Mouse (Mus musculus): ENCODE results near the gene Terf2ip. TPM values are rescaled to one million over a fixed set of nuclear protein-coding genes. Genes with fewer than 3 reads are reported as not detected.

Terf2ip gene
- polyA plus RNA-seq, 1 experiment from 2014 or later, result 20.4 TPM

DNA sequence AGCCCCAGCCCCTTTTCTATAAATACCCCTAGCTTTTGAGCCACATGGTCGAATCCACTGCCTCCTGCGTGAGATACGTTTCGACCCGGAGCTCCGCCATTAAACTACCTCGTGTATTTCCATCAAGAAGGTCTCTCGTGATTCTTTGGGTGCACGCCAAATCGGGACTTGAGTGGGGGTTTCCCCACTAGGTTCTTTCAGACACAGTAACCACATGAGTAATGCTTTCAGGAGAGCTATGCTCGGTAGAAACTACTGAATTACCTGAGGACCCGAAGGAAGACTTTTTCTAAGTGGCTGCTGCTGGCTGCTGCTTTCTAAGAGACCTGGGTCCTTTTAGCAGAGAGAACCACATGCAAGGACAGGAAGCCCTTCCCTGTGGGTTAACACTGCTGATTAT, 37.1 kb upstream of the Terf2ip start:
- 94% methylated on average over 12 of the region's 12 CpGs for WGBS
- Histone ChIP-seq H3K4me1 (ENCODE audit: control insufficient read depth, insufficient read depth, low read length) (no peaks in the 10 kb centered on the region), H3K9ac (ENCODE audit: low read length) (no peak overlapping the region), H3K4me3 (replicated peaks; ENCODE audit: low read length) (no peak overlapping the region), H3K4me2 (ENCODE audit: low read depth, low read length) (no peak overlapping the region), H3K27me3 (ENCODE audit: control insufficient read depth, insufficient read depth, low read length) (no peaks in the 10 kb centered on the region), H3K9me3 (replicated peaks; ENCODE audit: control insufficient read depth, low read length) (0 out of 2 replicates have a peak, but pooled peaks cover 5% of the 10 kb centered on the region), H3K36me3 (ENCODE audit: control insufficient read depth, insufficient read depth, low read length) (0 out of 2 replicates have a peak, but pooled peaks cover 7% of the 10 kb centered on the region), H3K27ac (ENCODE audit: low read length) (no peak overlapping the region)
- no peak for ATAC-seq (ENCODE audit: insufficient read depth, low FRiP score)

DNA sequence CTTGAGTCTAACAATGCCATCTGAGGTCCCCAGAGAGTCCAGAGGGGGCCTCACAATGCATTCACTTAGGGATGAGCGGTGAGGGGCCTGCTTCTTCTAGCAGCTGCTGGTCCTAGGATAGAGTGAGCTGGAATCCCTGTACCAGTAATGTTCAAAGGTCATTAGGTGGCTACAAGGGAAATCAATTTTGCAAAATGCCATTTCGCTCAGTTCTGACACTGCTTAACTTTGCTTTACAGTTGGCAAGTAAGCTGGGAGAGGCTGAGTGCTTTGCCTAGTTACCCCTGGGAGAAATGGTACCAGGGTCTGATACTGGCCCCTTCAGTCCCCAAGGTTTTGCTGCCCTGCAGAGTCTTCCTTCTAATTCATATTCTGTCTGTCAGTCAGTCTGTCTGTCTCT, 35.5 kb upstream of the Terf2ip start:
- 89% methylated on average over 2 of the region's 2 CpGs for WGBS
- ATAC-seq (ENCODE audit: insufficient read depth, low FRiP score), result no peak
- Histone ChIP-seq H3K36me3 (ENCODE audit: control insufficient read depth, insufficient read depth, low read length) (0 out of 2 replicates have a peak, but pooled peaks cover 7% of the 10 kb centered on the region), H3K4me3 (replicated peaks; ENCODE audit: low read length) (no peak overlapping the region), H3K9ac (ENCODE audit: low read length) (no peak overlapping the region), H3K27me3 (ENCODE audit: control insufficient read depth, insufficient read depth, low read length) (no peaks in the 10 kb centered on the region), H3K4me1 (ENCODE audit: control insufficient read depth, insufficient read depth, low read length) (no peaks in the 10 kb centered on the region), H3K27ac (ENCODE audit: low read length) (no peak overlapping the region), H3K9me3 (replicated peaks; ENCODE audit: control insufficient read depth, low read length) (0 out of 2 replicates have a peak, but pooled peaks cover 5% of the 10 kb centered on the region), H3K4me2 (ENCODE audit: low read depth, low read length) (no peak overlapping the region)

DNA sequence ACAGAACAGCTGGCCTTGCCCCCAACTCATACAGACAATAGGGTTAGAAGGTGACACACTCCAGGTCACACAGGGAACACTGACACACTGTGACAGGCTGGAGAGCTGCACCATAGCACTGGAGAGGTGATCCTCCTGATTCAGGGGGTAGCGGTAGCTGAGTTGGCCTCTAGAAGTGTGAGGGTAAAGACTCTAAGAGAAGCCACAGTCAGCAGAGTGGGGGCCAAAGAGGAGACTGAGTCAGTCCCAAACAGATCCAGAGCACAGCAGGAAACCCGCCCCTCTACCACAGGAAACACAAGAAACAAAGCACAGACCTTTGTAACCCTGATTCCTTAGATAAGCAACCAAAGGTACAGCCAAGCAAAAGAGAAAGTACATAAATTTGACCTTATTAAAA, 34.9 kb upstream of the Terf2ip start:
- Histone ChIP-seq H3K4me3 (replicated peaks; ENCODE audit: low read length) (no peak overlapping the region), H3K27ac (ENCODE audit: low read length) (no peak overlapping the region), H3K4me2 (ENCODE audit: low read depth, low read length) (no peak overlapping the region), H3K9ac (ENCODE audit: low read length) (no peak overlapping the region), H3K36me3 (ENCODE audit: control insufficient read depth, insufficient read depth, low read length) (0 out of 2 replicates have a peak, but pooled peaks cover 7% of the 10 kb centered on the region), H3K9me3 (replicated peaks; ENCODE audit: control insufficient read depth, low read length) (0 out of 2 replicates have a peak, but pooled peaks cover 5% of the 10 kb centered on the region), H3K27me3 (ENCODE audit: control insufficient read depth, insufficient read depth, low read length) (no peaks in the 10 kb centered on the region), H3K4me1 (ENCODE audit: control insufficient read depth, insufficient read depth, low read length) (no peaks in the 10 kb centered on the region)
- WGBS, result 86% methylated on average over 2 of the region's 2 CpGs
- no peak for ATAC-seq (ENCODE audit: insufficient read depth, low FRiP score)

DNA sequence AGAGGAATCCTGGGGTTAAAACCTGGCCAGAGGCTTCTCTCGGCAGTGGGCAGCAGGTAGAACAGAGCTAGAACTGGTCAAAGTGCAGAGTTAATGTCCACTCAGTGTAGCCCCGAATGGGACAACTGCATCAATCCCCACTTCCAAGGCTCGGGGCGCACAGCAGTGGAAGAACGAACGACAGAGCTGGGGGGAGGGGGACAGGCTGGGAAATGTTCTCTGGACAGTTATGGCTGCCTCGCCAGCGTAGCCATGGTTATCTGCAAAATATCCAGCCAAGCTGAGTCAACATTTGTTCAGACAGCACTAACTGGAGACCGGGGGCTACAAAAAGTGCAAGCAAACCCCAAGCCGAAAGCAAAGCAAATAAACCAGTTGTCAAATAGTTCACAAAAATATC, 33.1 kb upstream of the Terf2ip start:
- no peak overlapping the region for H3K9ac ChIP-seq (ENCODE audit: low read length)
- 0 out of 2 replicates have a peak, but pooled peaks cover 5% of the 10 kb centered on the region for H3K9me3 ChIP-seq (replicated peaks; ENCODE audit: control insufficient read depth, low read length)

DNA sequence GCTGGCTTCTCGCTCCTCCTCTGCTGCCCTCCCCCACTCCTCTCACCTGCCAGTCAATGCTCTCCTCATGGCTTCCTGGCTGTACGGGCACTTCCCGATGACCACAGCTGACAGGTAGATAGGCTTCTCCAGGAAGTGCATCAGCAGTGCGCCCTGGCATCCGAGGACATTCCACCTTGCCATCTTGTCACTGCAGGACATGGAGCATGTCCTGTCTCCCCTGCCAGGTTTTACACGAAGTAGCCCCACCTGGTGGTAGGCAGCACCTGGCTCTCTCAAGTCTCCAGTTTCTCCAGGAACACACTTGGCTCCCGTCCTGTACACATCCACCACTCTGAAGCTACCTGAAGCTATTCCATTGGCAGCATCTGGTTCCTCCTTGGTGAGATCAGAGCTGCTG, 29.1 kb upstream of the Terf2ip start:
- H3K36me3 ChIP-seq (ENCODE audit: control insufficient read depth, insufficient read depth, low read length), result no peaks in the 10 kb centered on the region; the same call in 1 of the 2 replicates
- no peak overlapping the region for H3K27ac ChIP-seq (ENCODE audit: low read length)
- no peak overlapping the region for H3K4me2 ChIP-seq (ENCODE audit: low read depth, low read length)
- no peaks in the 10 kb centered on the region for H3K4me1 ChIP-seq (ENCODE audit: control insufficient read depth, insufficient read depth, low read length)
- no peaks in the 10 kb centered on the region for H3K27me3 ChIP-seq (ENCODE audit: control insufficient read depth, insufficient read depth, low read length)
- WGBS, result 74% methylated on average over 7 of the region's 7 CpGs
- H3K4me3 ChIP-seq (replicated peaks; ENCODE audit: low read length), result no peak overlapping the region
- no peak for ATAC-seq (ENCODE audit: insufficient read depth, low FRiP score)
- H3K9ac ChIP-seq (ENCODE audit: low read length), result no peak overlapping the region
- no peaks in the 10 kb centered on the region for H3K9me3 ChIP-seq (replicated peaks; ENCODE audit: control insufficient read depth, low read length)

More for the DNA sequence above, 33.1 kb upstream of the Terf2ip start:
- WGBS, result 68% methylated on average over 10 of the region's 10 CpGs
- Histone ChIP-seq H3K4me1 (ENCODE audit: control insufficient read depth, insufficient read depth, low read length) (no peaks in the 10 kb centered on the region), H3K36me3 (ENCODE audit: control insufficient read depth, insufficient read depth, low read length) (0 out of 2 replicates have a peak, but pooled peaks cover 6% of the 10 kb centered on the region), H3K27me3 (ENCODE audit: control insufficient read depth, insufficient read depth, low read length) (no peaks in the 10 kb centered on the region), H3K27ac (ENCODE audit: low read length) (no peak overlapping the region), H3K4me3 (replicated peaks; ENCODE audit: low read length) (no peak overlapping the region), H3K4me2 (ENCODE audit: low read depth, low read length) (no peak overlapping the region)
- ATAC-seq (ENCODE audit: insufficient read depth, low FRiP score), result no peak

DNA sequence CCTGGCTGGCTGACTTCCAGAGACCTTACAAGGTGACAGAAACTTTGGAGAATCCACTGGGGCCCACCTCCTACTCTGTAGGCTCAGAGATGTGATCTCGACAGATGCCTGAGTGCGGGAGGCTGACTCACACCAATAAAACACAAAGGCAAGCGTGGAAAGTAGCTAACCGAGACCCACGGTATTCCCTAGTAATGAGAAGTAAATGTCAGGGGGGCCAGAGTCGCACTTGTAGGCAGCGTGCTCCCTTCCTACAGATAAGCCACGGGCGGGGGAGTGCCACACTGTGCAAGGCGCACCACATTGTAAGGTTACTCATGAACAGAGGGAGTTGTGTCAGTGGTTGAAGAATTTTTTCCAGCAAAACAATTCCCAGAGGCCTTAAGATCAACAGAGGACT, 26.7 kb upstream of the Terf2ip start:
- ATAC-seq (ENCODE audit: insufficient read depth, low FRiP score), result no peak
- H3K27ac ChIP-seq (ENCODE audit: low read length), result no peak overlapping the region
- H3K4me3 ChIP-seq (replicated peaks; ENCODE audit: low read length), result no peak overlapping the region
- H3K27me3 ChIP-seq (ENCODE audit: control insufficient read depth, insufficient read depth, low read length), result no peaks in the 10 kb centered on the region
- 70% methylated on average over 10 of the region's 10 CpGs for WGBS
- H3K36me3 ChIP-seq (ENCODE audit: control insufficient read depth, insufficient read depth, low read length), result peaks cover 5% of the 10 kb centered on the region
- H3K4me1 ChIP-seq (ENCODE audit: control insufficient read depth, insufficient read depth, low read length), result no peaks in the 10 kb centered on the region
- H3K9me3 ChIP-seq (replicated peaks; ENCODE audit: control insufficient read depth, low read length), result no peaks in the 10 kb centered on the region
- H3K4me2 ChIP-seq (ENCODE audit: low read depth, low read length), result no peak overlapping the region
- H3K9ac ChIP-seq (ENCODE audit: low read length), result no peak overlapping the region

DNA sequence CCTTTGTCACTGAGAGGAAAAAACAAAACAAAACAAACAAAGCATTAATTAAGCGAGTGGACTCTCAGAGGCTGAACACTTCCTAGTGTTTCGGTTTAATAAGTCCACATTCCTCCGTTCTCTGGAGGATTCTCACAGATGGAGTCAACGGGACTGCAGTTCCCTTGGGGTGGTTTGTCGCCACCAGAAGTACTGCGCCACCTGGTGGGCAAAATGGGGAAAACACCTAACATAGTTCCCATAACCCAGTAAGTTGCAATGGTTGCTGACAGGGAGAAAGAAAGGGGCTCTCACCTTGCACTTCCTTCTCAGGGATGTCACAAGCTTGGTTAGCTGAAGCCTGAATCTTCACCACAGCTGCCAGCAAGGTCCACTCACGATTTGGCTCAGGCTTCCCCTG, 21.3 kb upstream of the Terf2ip start:
- Histone ChIP-seq H3K4me3 (replicated peaks; ENCODE audit: low read length) (no peak overlapping the region), H3K4me2 (ENCODE audit: low read depth, low read length) (no peak overlapping the region), H3K36me3 (ENCODE audit: control insufficient read depth, insufficient read depth, low read length) (peaks cover 5% of the 10 kb centered on the region), H3K4me1 (ENCODE audit: control insufficient read depth, insufficient read depth, low read length) (peaks cover 7% of the 10 kb centered on the region), H3K27ac (ENCODE audit: low read length) (no peak overlapping the region), H3K9me3 (replicated peaks; ENCODE audit: control insufficient read depth, low read length) (no peaks in the 10 kb centered on the region), H3K27me3 (ENCODE audit: control insufficient read depth, insufficient read depth, low read length) (no peaks in the 10 kb centered on the region), H3K9ac (ENCODE audit: low read length) (no peak overlapping the region)
- ATAC-seq (ENCODE audit: insufficient read depth, low FRiP score), result no peak
- WGBS, result 12% methylated on average over 7 of the region's 7 CpGs

DNA sequence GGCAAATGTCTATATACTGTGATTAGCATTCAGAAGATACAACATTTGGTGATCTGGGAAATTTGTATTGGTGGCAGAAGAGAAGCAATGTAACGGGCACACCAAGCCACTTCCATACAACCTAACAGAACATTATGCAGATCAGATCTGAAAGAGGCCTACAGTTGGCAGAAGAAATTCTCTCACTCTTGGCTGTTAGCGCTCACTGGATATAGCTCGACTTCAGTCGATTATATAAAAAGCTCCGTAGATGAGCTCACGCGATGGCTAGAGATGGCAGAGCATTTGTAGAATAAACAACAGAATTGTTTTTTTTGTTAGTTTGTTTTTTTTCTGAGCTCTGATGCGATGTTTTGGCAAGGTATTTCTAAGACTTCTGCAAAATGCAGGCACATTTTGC, 19.9 kb upstream of the Terf2ip start:
- no peaks in the 10 kb centered on the region for H3K9me3 ChIP-seq (replicated peaks; ENCODE audit: control insufficient read depth, low read length)

DNA sequence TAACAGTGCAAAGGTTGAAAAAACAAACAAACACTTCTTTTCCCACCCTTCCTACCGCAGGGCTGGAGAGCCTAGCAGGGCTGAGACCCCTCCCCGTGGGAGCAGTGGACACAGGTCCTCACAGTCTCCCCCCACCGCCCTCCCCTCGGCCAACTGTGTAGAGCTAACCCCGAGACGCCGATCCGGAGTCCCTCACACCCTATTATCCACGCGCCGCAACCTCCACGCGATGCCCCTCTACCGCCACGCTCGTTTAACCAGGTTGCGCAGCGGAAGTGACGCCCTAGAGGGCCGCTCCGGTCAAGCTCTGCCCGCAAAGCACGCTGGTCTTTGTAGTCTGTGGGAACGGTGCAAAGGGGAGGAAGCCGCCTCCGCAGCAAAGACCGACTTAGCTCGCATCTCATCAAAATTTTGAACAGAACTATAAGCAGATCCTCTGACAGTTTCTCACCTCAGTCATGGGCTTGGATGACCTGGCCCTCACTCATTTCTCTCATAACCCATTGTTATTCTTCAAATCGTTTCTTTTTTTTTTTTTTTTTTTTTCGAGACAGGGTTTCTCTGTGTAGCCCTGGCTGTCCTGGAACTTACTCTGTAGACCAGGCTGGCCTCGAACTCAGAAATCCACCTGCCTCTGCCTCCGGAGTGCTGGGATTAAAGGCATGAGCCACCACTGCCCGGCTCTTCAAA, 19.0 kb upstream of the Terf2ip start, which contains the start of gene Adat1:
TSS of gene Adat1 (minus strand) at position 290 of the 690 bp plus-strand sequence.
- peaks cover 6% of the 10 kb centered on the region; the same call in 1 of the 2 replicates for H3K36me3 ChIP-seq (ENCODE audit: control insufficient read depth, insufficient read depth, low read length)
- H3K27me3 ChIP-seq (ENCODE audit: control insufficient read depth, insufficient read depth, low read length), result no peaks in the 10 kb centered on the region
- H3K27ac ChIP-seq (ENCODE audit: low read length), result no peak within 1 kb of the TSS
- no peaks in the 10 kb centered on the region for H3K9me3 ChIP-seq (replicated peaks; ENCODE audit: control insufficient read depth, low read length)
- H3K4me3 ChIP-seq (replicated peaks; ENCODE audit: low read length), result peak within 1 kb of the TSS; percentile 73
- peak within 1 kb of the TSS; percentile 83 for H3K9ac ChIP-seq (ENCODE audit: low read length)
- ATAC-seq (ENCODE audit: insufficient read depth, low FRiP score), result peak; percentile 94
- peaks cover 7% of the 10 kb centered on the region for H3K4me1 ChIP-seq (ENCODE audit: control insufficient read depth, insufficient read depth, low read length)
- 4% methylated on average over 33 of the region's 33 CpGs for WGBS
- H3K4me2 ChIP-seq (ENCODE audit: low read depth, low read length), result peak within 1 kb of the TSS; percentile 82

More for the DNA sequence above, 19.9 kb upstream of the Terf2ip start:
- Histone ChIP-seq H3K4me1 (ENCODE audit: control insufficient read depth, insufficient read depth, low read length) (peaks cover 7% of the 10 kb centered on the region), H3K9ac (ENCODE audit: low read length) (peak overlapping the region; percentile 83), H3K4me2 (ENCODE audit: low read depth, low read length) (peak overlapping the region; percentile 82), H3K4me3 (replicated peaks; ENCODE audit: low read length) (peak overlapping the region; percentile 73), H3K36me3 (ENCODE audit: control insufficient read depth, insufficient read depth, low read length) (peaks cover 5% of the 10 kb centered on the region; the same call in 1 of the 2 replicates), H3K27ac (ENCODE audit: low read length) (no peak overlapping the region), H3K27me3 (ENCODE audit: control insufficient read depth, insufficient read depth, low read length) (no peaks in the 10 kb centered on the region)
- 52% methylated on average over 8 of the region's 8 CpGs for WGBS
- no peak for ATAC-seq (ENCODE audit: insufficient read depth, low FRiP score)

Measured in stomach, embryonic 16.5 days (tissue).